Mouse (Mus musculus) limb, embryonic 11.5 days (tissue): Measurements from ENCODE around the gene Eml1. TPM values are rescaled to one million over a fixed set of nuclear protein-coding genes. Genes with fewer than 3 reads are reported as not detected.

Source experiments
- ATAC-seq: fragments of 200-750 bp; cut with Nextera tagmentation; 2 replicates; pipeline ENCODE4 v1.8.0; 2017; ENCODE audit warnings: low read depth; ENCODE audit not compliant: insufficient number of reproducible peaks, low FRiP score, low TSS enrichment
- DNase-seq: peaks from one replicate; pipeline ENCODE4 v3.0.0-alpha.2; 2015; ENCODE audit warnings: low spot score
- H3K27ac ChIP-seq: fragments of 300-500 bp; sonication (generic); replicated peaks from 2 replicates; pipeline ENCODE4 v1.5.1; 2014; ENCODE audit warnings: low read depth, mild to moderate bottlenecking, low read length
- H3K27me3 ChIP-seq: fragments of 300-500 bp; sonication (generic); 2 replicates; pipeline ENCODE4 v1.6.1; 2014; ENCODE audit warnings: mild to moderate bottlenecking, low read length, mixed read lengths; ENCODE audit not compliant: control insufficient read depth, insufficient read depth
- H3K36me3 ChIP-seq: fragments of 300-500 bp; sonication (generic); 2 replicates; pipeline ENCODE4 v1.6.1; 2014; ENCODE audit warnings: mild to moderate bottlenecking, low read length, moderate library complexity, mixed read lengths; ENCODE audit not compliant: control insufficient read depth, insufficient read depth
- H3K4me1 ChIP-seq: fragments of 300-500 bp; sonication (generic); 2 replicates; pipeline ENCODE4 v1.6.1; 2014; ENCODE audit warnings: low read length, mixed read lengths; ENCODE audit not compliant: control insufficient read depth, insufficient read depth
- H3K4me2 ChIP-seq: fragments of 300-500 bp; sonication (generic); 2 replicates; pipeline ENCODE4 v1.6.1; 2014; ENCODE audit warnings: low read depth, mild to moderate bottlenecking, moderate library complexity; ENCODE audit not compliant: severe bottlenecking
- H3K4me3 ChIP-seq: fragments of 300-500 bp; sonication (generic); 2 replicates; pipeline ENCODE4 v1.5.1; 2014; ENCODE audit warnings: low read depth, low read length
- H3K9ac ChIP-seq: fragments of 300-500 bp; sonication (generic); 2 replicates; pipeline ENCODE4 v1.6.1; 2014; ENCODE audit warnings: mild to moderate bottlenecking, low read length
- H3K9me3 ChIP-seq: fragments of 300-500 bp; sonication (generic); 2 replicates; pipeline ENCODE4 v1.6.1; 2016; ENCODE audit warnings: low read length; ENCODE audit not compliant: control insufficient read depth
- WGBS: fragments of 180-500 bp; shearing (Covaris S2); extraction: QIAGEN DNeasy Blood & Tissue Kit; methylation state at CpG from one replicate; pipeline ENCODE4 v1.1.7; 2014; 5-methylcytosine and 5-hydroxymethylcytosine counted together
- polyA plus RNA-seq: library from polyadenylated mRNA; unstranded; fragments of >200 nt; fragmentation: Nextera tagmentation; extraction: Ambion mirVana; gene quantifications from 2 replicates; pipeline ENCODE4 v1.2.1, GENCODE M21; 2014

The Eml1 gene
- polyA plus RNA-seq, 1 experiment from 2014 or later: 47.6 TPM

- DNase-seq: no peak
- H3K9me3 ChIP-seq: no peaks in the 10 kb centered on the region
- no peaks in the 10 kb centered on the region for H3K27me3 ChIP-seq
- no peaks in the 10 kb centered on the region for H3K4me1 ChIP-seq
- 74% methylated on average over 11 of the region's 11 CpGs for WGBS
- H3K36me3 ChIP-seq: no peaks in the 10 kb centered on the region
- H3K27ac ChIP-seq: no peak overlapping the region
- no peak for ATAC-seq
- no peak overlapping the region for H3K4me3 ChIP-seq
- no peak overlapping the region for H3K9ac ChIP-seq
- H3K4me2 ChIP-seq: no peak overlapping the region
Observed at GRCm38 (mm10) chr12:108396081-108396947, 25.6 kb downstream of the Eml1 start.

- ATAC-seq: no peak
- Histone ChIP-seq H3K4me1 (no peaks in the 10 kb centered on the region), H3K4me3 (no peak overlapping the region), H3K9me3 (no peaks in the 10 kb centered on the region), H3K36me3 (no peaks in the 10 kb centered on the region), H3K27me3 (no peaks in the 10 kb centered on the region), H3K27ac (no peak overlapping the region), H3K9ac (no peak overlapping the region), H3K4me2 (no peak overlapping the region)
- no peak for DNase-seq
- 88% methylated on average over 7 of the region's 7 CpGs for WGBS
Observed at GRCm38 (mm10) chr12:108398681-108399080, 27.9 kb downstream of the Eml1 start.

GRCm38 (mm10) chr12:108399191-108399590 lies 28.4 kb downstream of the Eml1 start:
- Histone ChIP-seq H3K4me2 (no peak overlapping the region), H3K27me3 (no peaks in the 10 kb centered on the region), H3K4me3 (no peak overlapping the region), H3K27ac (no peak overlapping the region), H3K9me3 (no peaks in the 10 kb centered on the region), H3K9ac (no peak overlapping the region), H3K4me1 (no peaks in the 10 kb centered on the region), H3K36me3 (no peaks in the 10 kb centered on the region)
- 85% methylated on average over 8 of the region's 8 CpGs for WGBS
- DNase-seq (no peak), ATAC-seq (no peak)

GRCm38 (mm10) chr12:108400951-108401350 lies 30.2 kb downstream of the Eml1 start:
- Histone ChIP-seq H3K9ac (no peak overlapping the region), H3K27me3 (no peaks in the 10 kb centered on the region), H3K4me3 (no peak overlapping the region), H3K36me3 (no peaks in the 10 kb centered on the region), H3K27ac (no peak overlapping the region), H3K4me2 (no peak overlapping the region), H3K4me1 (no peaks in the 10 kb centered on the region), H3K9me3 (no peaks in the 10 kb centered on the region)
- 85% methylated on average over 8 of the region's 8 CpGs for WGBS
- ATAC-seq: no peak
- no peak for DNase-seq

- H3K4me1 ChIP-seq: no peaks in the 10 kb centered on the region
- ATAC-seq (no peak), DNase-seq (peak; percentile 38)
- H3K27me3 ChIP-seq: no peaks in the 10 kb centered on the region
- no peak overlapping the region for H3K9ac ChIP-seq
- H3K9me3 ChIP-seq: no peaks in the 10 kb centered on the region
- WGBS: 46% methylated on average over 6 of the region's 6 CpGs
- H3K27ac ChIP-seq: no peak overlapping the region
- no peaks in the 10 kb centered on the region for H3K36me3 ChIP-seq
- H3K4me3 ChIP-seq: no peak overlapping the region
- H3K4me2 ChIP-seq: no peak overlapping the region
Observed at GRCm38 (mm10) chr12:108403957-108404356, 33.2 kb downstream of the Eml1 start.

GRCm38 (mm10) chr12:108409100-108409499 lies 38.3 kb downstream of the Eml1 start:
- Histone ChIP-seq H3K9ac (no peak overlapping the region), H3K36me3 (no peaks in the 10 kb centered on the region), H3K4me3 (no peak overlapping the region), H3K27ac (no peak overlapping the region), H3K4me1 (peaks cover 3% of the 10 kb centered on the region), H3K27me3 (no peaks in the 10 kb centered on the region), H3K4me2 (no peak overlapping the region), H3K9me3 (no peaks in the 10 kb centered on the region)
- no peak for DNase-seq
- ATAC-seq: no peak
- 54% methylated on average over 5 of the region's 5 CpGs for WGBS

- no peaks in the 10 kb centered on the region for H3K9me3 ChIP-seq
- DNase-seq: no peak
- no peak for ATAC-seq
- H3K27ac ChIP-seq: no peak overlapping the region
- H3K4me1 ChIP-seq: peaks cover 3% of the 10 kb centered on the region
- H3K4me2 ChIP-seq: no peak overlapping the region
- no peak overlapping the region; the same call in 1 of the 2 replicates for H3K9ac ChIP-seq
- H3K36me3 ChIP-seq: no peaks in the 10 kb centered on the region
- H3K27me3 ChIP-seq: no peaks in the 10 kb centered on the region
- 62% methylated on average over 14 of the region's 14 CpGs for WGBS
- no peak overlapping the region for H3K4me3 ChIP-seq
Observed at GRCm38 (mm10) chr12:108410416-108411208, 39.9 kb downstream of the Eml1 start.

- Histone ChIP-seq H3K36me3 (no peaks in the 10 kb centered on the region), H3K9me3 (no peaks in the 10 kb centered on the region), H3K4me1 (peaks cover 3% of the 10 kb centered on the region), H3K27ac (no peak overlapping the region), H3K27me3 (no peaks in the 10 kb centered on the region), H3K4me2 (no peak overlapping the region), H3K4me3 (no peak overlapping the region), H3K9ac (no peak overlapping the region)
- WGBS: 90% methylated on average over 9 of the region's 9 CpGs
- DNase-seq: no peak
- ATAC-seq: no peak
Observed at GRCm38 (mm10) chr12:108414932-108415331, 44.2 kb downstream of the Eml1 start.
